Comparison of ENCODE assay signal across 1 mouse cellular context in genomic region chr17:26066488-26067020, GRCm38 (mm10).
TF ChIP-seq lines count a peak whose summit lies in the region.

No protein-coding gene starts in this region.

TF ChIP-seq in MEL, 35 proteins besides CTCF, POLR2A, EP300 and RAD21 (continued from another document):
- TF ChIP-seq SIN3A (IDR thresholded peaks at IDR 0.05; ENCODE audit: low read length), result peak; percentile 24; the same call in 1 of the 2 replicates
TF ChIP-seq in MEL: peak in this region for 4.
